Mouse (Mus musculus): ENCODE measurements around the gene Crygc. TPM values are rescaled to one million over a fixed set of nuclear protein-coding genes. Genes with fewer than 3 reads are reported as not detected.

Gene Crygc
- total RNA-seq (2021) (not detected), polyA plus RNA-seq (2012; rRNA removed) (not detected in 2 replicates)
- long read RNA-seq: 0 reads

DNA sequence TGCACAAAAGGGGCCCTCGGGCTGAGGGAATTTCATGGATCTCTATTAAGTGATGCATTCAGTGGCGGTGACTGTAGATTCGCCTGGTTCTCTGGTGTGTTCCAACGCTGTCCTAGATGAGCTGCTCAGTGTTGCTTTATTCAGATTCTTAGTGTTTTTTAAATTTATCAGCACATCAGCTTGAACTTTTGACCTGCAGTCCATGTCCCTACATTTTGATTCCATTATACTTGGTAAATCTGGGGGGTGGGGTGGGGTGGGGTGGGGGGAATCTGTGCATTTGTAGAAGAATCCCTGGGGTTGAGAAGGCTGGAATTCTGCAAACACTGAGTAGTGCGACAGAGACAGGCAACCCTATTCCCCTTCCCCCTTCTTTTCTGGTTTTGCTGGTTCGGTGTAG is at the start of gene Crygc:
Gene Crygc, minus strand, starts transcription at position 101 of the 400 bp plus-strand sequence.
- no peaks in the 10 kb centered on the region for H3K4me1 ChIP-seq (ENCODE audit: control insufficient read depth, insufficient read depth, low read length)
- H3K4me3 ChIP-seq: no peak within 1 kb of the TSS
- H3K36me3 ChIP-seq (ENCODE audit: control insufficient read depth, insufficient read depth, low read length): no peaks in the 10 kb centered on the region
- no peak within 1 kb of the TSS for H3K27ac ChIP-seq
- WGBS: 79% methylated on average over 6 of the region's 6 CpGs
- H3K79me2 ChIP-seq (replicated peaks; ENCODE audit: control insufficient read depth, insufficient read depth, low read length): no peaks in the 10 kb centered on the region
- TF ChIP-seq EP300 (IDR thresholded peaks at IDR 0.05; ENCODE audit: insufficient read depth, low read depth, low read length) (no peak), POLR2A (IDR thresholded peaks at IDR 0.05; ENCODE audit: insufficient read depth, low read depth, low read length) (no peak), CTCF (IDR thresholded peaks at IDR 0.05) (no peak)
- no peak within 1 kb of the TSS for H3K9ac ChIP-seq (ENCODE audit: low read depth, low read length)
- intact Hi-C loops (cut with DNase I): no loop called here
- H3K27me3 ChIP-seq (ENCODE audit: control insufficient read depth, insufficient read depth, low read length): no peaks in the 10 kb centered on the region
- DNase-seq: no peak

DNA sequence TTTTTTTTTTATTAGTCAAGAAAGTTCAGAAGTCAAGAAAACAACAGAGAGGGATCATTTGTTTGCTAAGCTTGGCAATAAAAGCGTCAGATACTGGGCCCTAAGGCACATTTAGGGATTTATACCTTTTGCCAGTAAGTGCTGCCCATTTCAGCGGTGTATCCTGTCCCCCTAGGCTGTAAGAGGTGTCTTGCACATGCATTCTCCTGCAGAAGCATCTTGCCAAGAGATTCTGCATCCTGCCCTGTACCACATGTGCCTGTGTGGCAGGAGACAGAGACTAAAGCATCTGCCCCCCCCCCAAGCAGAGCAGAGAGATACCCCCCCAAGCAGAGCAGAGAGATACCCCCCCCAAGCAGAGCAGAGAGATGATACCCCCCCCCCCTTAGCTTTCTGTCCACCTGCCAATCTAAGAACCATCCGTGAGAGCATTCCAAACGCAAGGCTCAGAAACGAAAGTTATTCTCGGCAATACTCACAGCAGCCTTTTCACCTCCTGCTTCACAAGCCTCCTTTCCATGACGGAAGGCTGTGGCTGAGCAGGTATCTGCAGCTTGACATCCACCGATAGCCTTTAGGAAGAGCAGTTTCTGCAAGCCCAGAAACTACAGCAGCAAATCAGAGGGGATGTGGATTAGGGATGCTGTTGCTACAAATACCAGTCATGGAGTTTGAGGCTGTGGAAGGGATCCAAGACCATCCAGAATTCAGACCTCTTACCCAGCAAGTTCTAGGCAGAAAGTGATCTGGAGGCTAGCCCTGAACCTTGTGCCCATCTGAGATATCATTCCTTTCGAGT is 49.3 kb upstream of the Crygc start, which contains the start of gene D630023F18Rik:
Gene D630023F18Rik, minus strand, starts transcription at position 641 of the 799 bp plus-strand sequence.
- no peaks in the 10 kb centered on the region for H3K4me1 ChIP-seq (ENCODE audit: control insufficient read depth, insufficient read depth, low read length)
- H3K79me2 ChIP-seq (replicated peaks; ENCODE audit: control insufficient read depth, insufficient read depth, low read length): no peaks in the 10 kb centered on the region
- H3K27ac ChIP-seq: no peak within 1 kb of the TSS
- 23% methylated on average over 9 of the region's 9 CpGs for WGBS
- DNase-seq: no peak
- intact Hi-C loops (cut with DNase I): no loop called here
- H3K27me3 ChIP-seq (ENCODE audit: control insufficient read depth, insufficient read depth, low read length): no peaks in the 10 kb centered on the region
- no peak within 1 kb of the TSS for H3K4me3 ChIP-seq
- no peaks in the 10 kb centered on the region for H3K36me3 ChIP-seq (ENCODE audit: control insufficient read depth, insufficient read depth, low read length)
- TF ChIP-seq EP300 (IDR thresholded peaks at IDR 0.05; ENCODE audit: insufficient read depth, low read depth, low read length) (no peak), CTCF (IDR thresholded peaks at IDR 0.05) (no peak), POLR2A (IDR thresholded peaks at IDR 0.05; ENCODE audit: insufficient read depth, low read depth, low read length) (no peak)
- no peak within 1 kb of the TSS for H3K9ac ChIP-seq (ENCODE audit: low read depth, low read length)

DNA sequence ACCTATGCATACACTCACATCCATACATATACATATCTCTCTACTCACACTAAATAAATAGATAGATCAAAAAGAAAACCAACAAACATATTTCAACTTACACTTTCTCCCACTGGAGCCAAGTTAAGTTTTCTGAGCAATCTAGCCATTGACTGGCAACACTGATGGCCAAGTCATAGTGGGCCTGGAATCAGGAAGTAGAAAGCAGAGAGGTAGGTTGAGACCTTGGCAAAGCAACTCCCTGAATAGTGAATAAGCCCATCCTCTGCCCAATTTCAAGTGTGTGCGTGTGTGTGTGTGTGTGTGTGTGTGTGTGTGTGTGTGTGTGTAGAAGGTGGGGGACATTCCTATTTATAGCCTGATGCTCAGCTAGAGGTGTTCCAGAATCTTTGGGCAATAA is 45.9 kb upstream of the Crygc start, which contains the start of gene Gm28845:
Gene Gm28845, minus strand, starts transcription at position 121 of the 400 bp plus-strand sequence.
- TF ChIP-seq CTCF (IDR thresholded peaks at IDR 0.05) (no peak), POLR2A (IDR thresholded peaks at IDR 0.05; ENCODE audit: insufficient read depth, low read depth, low read length) (no peak), EP300 (IDR thresholded peaks at IDR 0.05; ENCODE audit: insufficient read depth, low read depth, low read length) (no peak)
- no peaks in the 10 kb centered on the region for H3K4me1 ChIP-seq (ENCODE audit: control insufficient read depth, insufficient read depth, low read length)
- DNase-seq: no peak
- no peak within 1 kb of the TSS for H3K9ac ChIP-seq (ENCODE audit: low read depth, low read length)
- whole genome bisulfite sequencing: 89% methylated on average over 1 of the region's 1 CpGs
- H3K4me3 ChIP-seq: no peak within 1 kb of the TSS
- no peak within 1 kb of the TSS for H3K27ac ChIP-seq
- no peaks in the 10 kb centered on the region for H3K79me2 ChIP-seq (replicated peaks; ENCODE audit: control insufficient read depth, insufficient read depth, low read length)
- no peaks in the 10 kb centered on the region for H3K27me3 ChIP-seq (ENCODE audit: control insufficient read depth, insufficient read depth, low read length)
- intact Hi-C loops (cut with DNase I): no loop called here
- no peaks in the 10 kb centered on the region for H3K36me3 ChIP-seq (ENCODE audit: control insufficient read depth, insufficient read depth, low read length)

DNA sequence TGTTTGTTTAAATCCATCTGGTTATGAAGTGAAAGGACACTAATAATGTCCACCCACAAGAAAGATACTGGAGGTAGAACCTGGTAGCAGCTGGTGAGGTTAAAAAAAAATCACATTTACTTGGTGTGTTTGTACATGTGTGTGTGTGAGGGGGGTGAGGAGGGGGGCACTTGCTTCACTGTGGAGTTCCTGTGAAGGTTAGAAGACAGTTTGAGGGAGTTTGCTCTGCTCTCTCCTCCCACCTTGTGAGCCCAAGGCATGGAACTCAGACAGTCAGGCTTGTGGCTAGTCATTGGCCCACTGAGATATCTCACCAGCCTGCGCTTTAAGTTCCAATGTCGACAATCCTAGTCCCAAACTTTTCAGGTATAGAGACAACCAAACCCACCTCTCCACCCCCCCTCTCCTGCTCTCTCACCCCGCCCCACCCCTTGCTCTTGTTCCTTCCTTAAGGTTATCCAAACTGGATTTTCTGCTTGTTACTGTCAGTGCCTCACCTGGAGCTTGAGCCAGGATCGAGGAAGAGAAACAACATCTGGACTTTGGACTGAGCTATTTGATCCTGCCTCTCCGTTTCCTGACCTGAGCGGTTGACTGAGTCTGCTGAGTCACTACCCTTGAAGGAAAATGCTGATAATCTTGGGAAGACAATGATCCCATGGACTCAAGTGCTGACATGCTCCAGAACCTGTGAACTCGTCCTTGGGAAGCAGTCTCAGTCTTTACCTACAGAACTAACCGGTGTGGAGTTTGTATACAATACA is 44.8 kb upstream of the Crygc start:
- TF ChIP-seq CTCF (IDR thresholded peaks at IDR 0.05) (no peak), POLR2A (IDR thresholded peaks at IDR 0.05; ENCODE audit: insufficient read depth, low read depth, low read length) (no peak), EP300 (IDR thresholded peaks at IDR 0.05; ENCODE audit: insufficient read depth, low read depth, low read length) (no peak)
- H3K79me2 ChIP-seq (replicated peaks; ENCODE audit: control insufficient read depth, insufficient read depth, low read length): no peaks in the 10 kb centered on the region
- intact Hi-C loops (cut with DNase I): no loop called here
- no peaks in the 10 kb centered on the region for H3K36me3 ChIP-seq (ENCODE audit: control insufficient read depth, insufficient read depth, low read length)
- 60% methylated on average over 8 of the region's 8 CpGs for WGBS
- H3K4me3 ChIP-seq: no peak overlapping the region
- no peak overlapping the region for H3K27ac ChIP-seq
- no peak for DNase-seq
- H3K4me1 ChIP-seq (ENCODE audit: control insufficient read depth, insufficient read depth, low read length): no peaks in the 10 kb centered on the region
- no peaks in the 10 kb centered on the region for H3K27me3 ChIP-seq (ENCODE audit: control insufficient read depth, insufficient read depth, low read length)
- no peak overlapping the region for H3K9ac ChIP-seq (ENCODE audit: low read depth, low read length)

DNA sequence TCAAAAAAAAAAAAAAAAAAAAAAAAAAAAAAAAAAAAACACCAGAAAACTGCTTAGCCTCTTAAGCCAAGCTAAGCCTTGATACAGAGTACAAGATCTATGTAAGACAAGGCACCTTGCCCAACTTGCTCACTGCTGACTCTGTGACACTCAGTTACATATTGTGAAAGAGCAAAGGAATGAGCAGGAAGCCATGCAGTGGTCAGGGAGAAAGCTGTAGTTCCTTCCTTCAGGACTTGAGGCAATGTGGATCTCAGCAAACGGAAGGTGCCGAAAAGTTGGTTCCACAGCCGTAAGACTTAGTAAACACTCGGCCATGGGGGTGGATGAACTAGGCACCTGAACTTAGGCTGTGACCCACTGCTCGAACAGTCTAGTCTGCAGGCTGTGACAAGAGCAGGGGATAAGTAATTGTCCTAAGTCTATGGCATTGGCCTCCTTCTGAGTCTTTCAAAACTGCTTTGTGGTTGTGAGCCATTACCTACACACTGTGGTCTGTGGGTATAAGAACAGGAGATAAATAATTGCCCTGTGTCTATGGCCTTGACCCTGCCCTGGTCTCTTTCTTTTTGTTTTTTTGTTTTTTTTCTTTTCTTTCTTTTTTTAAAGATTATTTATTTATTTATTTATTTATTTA is 40.2 kb upstream of the Crygc start:
- Histone ChIP-seq H3K79me2 (replicated peaks; ENCODE audit: control insufficient read depth, insufficient read depth, low read length) (no peaks in the 10 kb centered on the region), H3K27ac (no peak overlapping the region), H3K27me3 (ENCODE audit: control insufficient read depth, insufficient read depth, low read length) (no peaks in the 10 kb centered on the region), H3K4me1 (ENCODE audit: control insufficient read depth, insufficient read depth, low read length) (no peaks in the 10 kb centered on the region), H3K9ac (ENCODE audit: low read depth, low read length) (no peak overlapping the region), H3K4me3 (no peak overlapping the region), H3K36me3 (ENCODE audit: control insufficient read depth, insufficient read depth, low read length) (no peaks in the 10 kb centered on the region)
- TF ChIP-seq EP300 (IDR thresholded peaks at IDR 0.05; ENCODE audit: insufficient read depth, low read depth, low read length) (no peak), POLR2A (IDR thresholded peaks at IDR 0.05; ENCODE audit: insufficient read depth, low read depth, low read length) (no peak), CTCF (IDR thresholded peaks at IDR 0.05) (no peak)
- 87% methylated on average over 5 of the region's 5 CpGs for WGBS
- intact Hi-C loops (cut with DNase I): no loop called here
- no peak for DNase-seq
